Mouse (Mus musculus): ENCODE measurements around the gene Olfr870. TPM values are rescaled to one million over a fixed set of nuclear protein-coding genes. Genes with fewer than 3 reads are reported as not detected.
"Not testable (repeated sequence)": the region's sequence is repeated elsewhere in the genome, so short reads cannot be mapped to it uniquely, and the experiment has no call there.

Olfr870 gene
- polyA plus RNA-seq (2014; fragmentation: Nextera tagmentation; extraction: Ambion mirVana): not detected in 2 replicates

GRCm38 (mm10) chr9:20173957-20174356 is at the start of gene Olfr870:
Gene Olfr870 (minus strand): TSS chr9:20174057.
- WGBS: 78% methylated on average over 2 of the region's 2 CpGs
- Histone ChIP-seq H3K27ac (ENCODE audit: low read depth, low read length) (no peak within 1 kb of the TSS), H3K4me1 (ENCODE audit: control insufficient read depth, insufficient read depth, low read length) (no peaks in the 10 kb centered on the region), H3K4me3 (ENCODE audit: low read depth, low read length) (no peak within 1 kb of the TSS), H3K9me3 (ENCODE audit: control insufficient read depth, low read length) (no peaks in the 10 kb centered on the region; the same call in 1 of the 2 replicates), H3K4me2 (ENCODE audit: low read depth) (no peak within 1 kb of the TSS), H3K27me3 (ENCODE audit: control insufficient read depth, insufficient read depth, low read length) (no peaks in the 10 kb centered on the region), H3K36me3 (ENCODE audit: control insufficient read depth, insufficient read depth, low read length) (no peaks in the 10 kb centered on the region), H3K9ac (ENCODE audit: low read length) (no peak within 1 kb of the TSS)
- no peak for DNase-seq (ENCODE audit: low spot score)
- no peak for ATAC-seq (ENCODE audit: insufficient read depth, low FRiP score, low TSS enrichment)

GRCm38 (mm10) chr9:20211907-20212306 is 38.0 kb upstream of the Olfr870 start, which contains the start of gene Olfr871:
Gene Olfr871 (plus strand): TSS chr9:20212207.
- H3K9me3 ChIP-seq (ENCODE audit: control insufficient read depth, low read length): no peaks in the 10 kb centered on the region
- no peak within 1 kb of the TSS for H3K9ac ChIP-seq (ENCODE audit: low read length)
- no peaks in the 10 kb centered on the region for H3K4me1 ChIP-seq (ENCODE audit: control insufficient read depth, insufficient read depth, low read length)
- H3K27me3 ChIP-seq (ENCODE audit: control insufficient read depth, insufficient read depth, low read length): no peaks in the 10 kb centered on the region
- H3K27ac ChIP-seq (ENCODE audit: low read depth, low read length): no peak within 1 kb of the TSS
- ATAC-seq (ENCODE audit: insufficient read depth, low FRiP score, low TSS enrichment) (no peak), DNase-seq (ENCODE audit: low spot score) (no peak)
- no peak within 1 kb of the TSS for H3K4me2 ChIP-seq (ENCODE audit: low read depth)
- H3K4me3 ChIP-seq (ENCODE audit: low read depth, low read length): no peak within 1 kb of the TSS
- no peaks in the 10 kb centered on the region for H3K36me3 ChIP-seq (ENCODE audit: control insufficient read depth, insufficient read depth, low read length)

- H3K9me3 ChIP-seq (ENCODE audit: control insufficient read depth, low read length): no peaks in the 10 kb centered on the region
- ATAC-seq (ENCODE audit: insufficient read depth, low FRiP score, low TSS enrichment) (no peak), DNase-seq (ENCODE audit: low spot score) (no peak)
- H3K9ac ChIP-seq (ENCODE audit: low read length): no peak overlapping the region
- no peak overlapping the region for H3K4me2 ChIP-seq (ENCODE audit: low read depth)
- WGBS: 73% methylated on average over 2 of the region's 2 CpGs
- H3K27me3 ChIP-seq (ENCODE audit: control insufficient read depth, insufficient read depth, low read length): no peaks in the 10 kb centered on the region
- no peaks in the 10 kb centered on the region for H3K4me1 ChIP-seq (ENCODE audit: control insufficient read depth, insufficient read depth, low read length)
- no peak overlapping the region for H3K4me3 ChIP-seq (ENCODE audit: low read depth, low read length)
- no peaks in the 10 kb centered on the region for H3K36me3 ChIP-seq (ENCODE audit: control insufficient read depth, insufficient read depth, low read length)
- H3K27ac ChIP-seq (ENCODE audit: low read depth, low read length): no peak overlapping the region
These were observed 37.6 kb upstream of the Olfr870 start for GRCm38 (mm10) chr9:20211477-20211876.

GRCm38 (mm10) chr9:20210812-20211211 is 37.0 kb upstream of the Olfr870 start:
- Histone ChIP-seq H3K4me2 (ENCODE audit: low read depth) (no peak overlapping the region), H3K9me3 (ENCODE audit: control insufficient read depth, low read length) (no peaks in the 10 kb centered on the region), H3K36me3 (ENCODE audit: control insufficient read depth, insufficient read depth, low read length) (no peaks in the 10 kb centered on the region), H3K4me1 (ENCODE audit: control insufficient read depth, insufficient read depth, low read length) (no peaks in the 10 kb centered on the region), H3K4me3 (ENCODE audit: low read depth, low read length) (no peak overlapping the region), H3K27ac (ENCODE audit: low read depth, low read length) (no peak overlapping the region), H3K9ac (ENCODE audit: low read length) (no peak overlapping the region), H3K27me3 (ENCODE audit: control insufficient read depth, insufficient read depth, low read length) (no peaks in the 10 kb centered on the region)
- ATAC-seq (ENCODE audit: insufficient read depth, low FRiP score, low TSS enrichment): no peak
- WGBS: 56% methylated on average over 1 of the region's 1 CpGs
- DNase-seq (ENCODE audit: low spot score): no peak

GRCm38 (mm10) chr9:20203413-20203984 is 29.6 kb upstream of the Olfr870 start:
- 96% methylated on average over 7 of the region's 7 CpGs for WGBS
- not testable (repeated sequence) for H3K9me3 ChIP-seq (ENCODE audit: control insufficient read depth, low read length); H3K27ac ChIP-seq (ENCODE audit: low read depth, low read length); H3K4me2 ChIP-seq (ENCODE audit: low read depth); DNase-seq (ENCODE audit: low spot score); H3K4me1 ChIP-seq (ENCODE audit: control insufficient read depth, insufficient read depth, low read length); H3K27me3 ChIP-seq (ENCODE audit: control insufficient read depth, insufficient read depth, low read length); H3K4me3 ChIP-seq (ENCODE audit: low read depth, low read length); H3K36me3 ChIP-seq (ENCODE audit: control insufficient read depth, insufficient read depth, low read length); H3K9ac ChIP-seq (ENCODE audit: low read length); ATAC-seq (ENCODE audit: insufficient read depth, low FRiP score, low TSS enrichment)

GRCm38 (mm10) chr9:20202131-20202530 is 28.3 kb upstream of the Olfr870 start:
- Histone ChIP-seq H3K27ac (ENCODE audit: low read depth, low read length) (no peak overlapping the region), H3K36me3 (ENCODE audit: control insufficient read depth, insufficient read depth, low read length) (no peaks in the 10 kb centered on the region), H3K9ac (ENCODE audit: low read length) (no peak overlapping the region), H3K4me3 (ENCODE audit: low read depth, low read length) (no peak overlapping the region), H3K4me2 (ENCODE audit: low read depth) (no peak overlapping the region), H3K27me3 (ENCODE audit: control insufficient read depth, insufficient read depth, low read length) (no peaks in the 10 kb centered on the region), H3K4me1 (ENCODE audit: control insufficient read depth, insufficient read depth, low read length) (no peaks in the 10 kb centered on the region), H3K9me3 (ENCODE audit: control insufficient read depth, low read length) (peaks cover 6% of the 10 kb centered on the region; the same call in 1 of the 2 replicates)
- 69% methylated on average over 1 of the region's 1 CpGs for WGBS
- DNase-seq (ENCODE audit: low spot score): no peak
- ATAC-seq (ENCODE audit: insufficient read depth, low FRiP score, low TSS enrichment): no peak

- DNase-seq (ENCODE audit: low spot score): no peak
- Histone ChIP-seq H3K9ac (ENCODE audit: low read length) (no peak overlapping the region), H3K4me1 (ENCODE audit: control insufficient read depth, insufficient read depth, low read length) (no peaks in the 10 kb centered on the region), H3K27me3 (ENCODE audit: control insufficient read depth, insufficient read depth, low read length) (no peaks in the 10 kb centered on the region), H3K9me3 (ENCODE audit: control insufficient read depth, low read length) (no peaks in the 10 kb centered on the region; the same call in 1 of the 2 replicates), H3K4me2 (ENCODE audit: low read depth) (no peak overlapping the region), H3K27ac (ENCODE audit: low read depth, low read length) (no peak overlapping the region), H3K4me3 (ENCODE audit: low read depth, low read length) (no peak overlapping the region), H3K36me3 (ENCODE audit: control insufficient read depth, insufficient read depth, low read length) (no peaks in the 10 kb centered on the region)
- ATAC-seq (ENCODE audit: insufficient read depth, low FRiP score, low TSS enrichment): no peak
- WGBS: 73% methylated on average over 5 of the region's 5 CpGs
These were observed 5.6 kb upstream of the Olfr870 start for GRCm38 (mm10) chr9:20179463-20179862.

- Histone ChIP-seq H3K9me3 (ENCODE audit: control insufficient read depth, low read length) (no peaks in the 10 kb centered on the region), H3K27ac (ENCODE audit: low read depth, low read length) (no peak overlapping the region), H3K27me3 (ENCODE audit: control insufficient read depth, insufficient read depth, low read length) (no peaks in the 10 kb centered on the region), H3K36me3 (ENCODE audit: control insufficient read depth, insufficient read depth, low read length) (no peaks in the 10 kb centered on the region), H3K4me1 (ENCODE audit: control insufficient read depth, insufficient read depth, low read length) (no peaks in the 10 kb centered on the region), H3K4me3 (ENCODE audit: low read depth, low read length) (no peak overlapping the region), H3K4me2 (ENCODE audit: low read depth) (no peak overlapping the region), H3K9ac (ENCODE audit: low read length) (no peak overlapping the region)
- WGBS: 90% methylated on average over 3 of the region's 3 CpGs
- DNase-seq (ENCODE audit: low spot score): no peak
- ATAC-seq (ENCODE audit: insufficient read depth, low FRiP score, low TSS enrichment): no peak
These were observed 24.2 kb downstream of the Olfr870 start for GRCm38 (mm10) chr9:20149706-20150105.

GRCm38 (mm10) chr9:20128709-20129108 is 45.1 kb downstream of the Olfr870 start, which contains the start of gene Olfr869:
Gene Olfr869 (plus strand): TSS chr9:20129009.
- Histone ChIP-seq H3K27me3 (ENCODE audit: control insufficient read depth, insufficient read depth, low read length) (no peaks in the 10 kb centered on the region), H3K9me3 (ENCODE audit: control insufficient read depth, low read length) (no peaks in the 10 kb centered on the region), H3K36me3 (ENCODE audit: control insufficient read depth, insufficient read depth, low read length) (no peaks in the 10 kb centered on the region), H3K4me2 (ENCODE audit: low read depth) (no peak within 1 kb of the TSS), H3K27ac (ENCODE audit: low read depth, low read length) (no peak within 1 kb of the TSS), H3K4me1 (ENCODE audit: control insufficient read depth, insufficient read depth, low read length) (no peaks in the 10 kb centered on the region), H3K4me3 (ENCODE audit: low read depth, low read length) (no peak within 1 kb of the TSS), H3K9ac (ENCODE audit: low read length) (no peak within 1 kb of the TSS)
- WGBS: 81% methylated on average over 2 of the region's 2 CpGs
- ATAC-seq (ENCODE audit: insufficient read depth, low FRiP score, low TSS enrichment) (no peak), DNase-seq (ENCODE audit: low spot score) (no peak)

Data from neural tube, embryonic 11.5 days (tissue).